In the genomic region with DNA sequence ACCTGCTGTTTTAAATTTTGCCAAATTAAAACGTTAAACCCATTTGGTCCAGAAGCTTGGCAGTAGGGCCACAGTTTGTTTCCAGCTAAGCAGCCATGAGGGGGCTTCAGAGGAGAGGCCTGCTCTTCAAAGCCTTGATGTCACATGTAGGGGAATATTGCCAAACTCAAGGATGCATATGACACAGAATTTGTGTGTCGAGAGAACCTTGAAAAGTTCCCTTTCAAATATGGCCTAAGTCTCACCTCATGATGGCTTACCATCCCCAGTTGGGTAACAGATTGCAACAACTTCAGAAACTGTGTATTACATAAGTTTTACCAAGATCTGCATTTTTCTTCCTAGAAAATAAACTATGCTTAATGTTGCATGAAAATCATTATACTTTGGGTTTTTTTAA, we compare ENCODE assay signal across 21 mouse cellular contexts. TPM values are rescaled to one million over a fixed set of nuclear protein-coding genes. Genes with fewer than 3 reads are reported as not detected.
"Had no signal": no experiment of that assay in that cellular context is flagged by ENCODE, and none has a peak within 500 bp of the region (broad histone marks: within the 10 kb centered on the region; RNA-seq: fewer than 3 reads in every experiment).

No protein-coding gene starts in this region.

- H3K27ac ChIP-seq: limb, embryonic 10.5 days; limb, embryonic 13.5 days; liver, embryonic 14.5 days; midbrain, embryonic 10.5 days; midbrain, embryonic 13.5 days; neural tube, embryonic 12.5 days; neural tube, embryonic 15.5 days; stomach, embryonic 15.5 days had no signal

- H3K36me3 ChIP-seq: limb, embryonic 10.5 days; limb, embryonic 13.5 days; midbrain, embryonic 10.5 days; midbrain, embryonic 13.5 days; neural tube, embryonic 12.5 days; neural tube, embryonic 15.5 days; stomach, embryonic 15.5 days had no signal

- H3K4me2 ChIP-seq: limb, embryonic 13.5 days; midbrain, embryonic 13.5 days; neural tube, embryonic 12.5 days; neural tube, embryonic 15.5 days; stomach, embryonic 15.5 days had no signal

- H3K9ac ChIP-seq: limb, embryonic 13.5 days; liver, embryonic 14.5 days; midbrain, embryonic 13.5 days; neural tube, embryonic 12.5 days; neural tube, embryonic 15.5 days; stomach, embryonic 15.5 days had no signal

- H3K4me1 ChIP-seq: limb, embryonic 10.5 days; limb, embryonic 13.5 days; megakaryocyte, embryonic 14.5 days; midbrain, embryonic 10.5 days; midbrain, embryonic 13.5 days; neural tube, embryonic 12.5 days; neural tube, embryonic 15.5 days; stomach, embryonic 15.5 days had no signal

- DNase-seq: kidney, adult 18-20 months; kidney, adult 9 months; kidney, postnatal 14 days; kidney, postnatal 4 days; lung, adult 2 months; lung, postnatal 14 days; lung, postnatal 4 days; right cerebral cortex, postnatal 25 days; spleen, adult 18-20 months had no signal

- H3K4me3 ChIP-seq: limb, embryonic 10.5 days; limb, embryonic 13.5 days; megakaryocyte, embryonic 14.5 days; midbrain, embryonic 10.5 days; midbrain, embryonic 13.5 days; neural tube, embryonic 12.5 days; neural tube, embryonic 15.5 days; stomach, embryonic 15.5 days had no signal

- H3K9me3 ChIP-seq: limb, embryonic 10.5 days; limb, embryonic 13.5 days; megakaryocyte, embryonic 14.5 days; midbrain, embryonic 10.5 days; midbrain, embryonic 13.5 days; neural tube, embryonic 12.5 days; neural tube, embryonic 15.5 days; stomach, embryonic 15.5 days had no signal

- H3K27me3 ChIP-seq: limb, embryonic 13.5 days; midbrain, embryonic 13.5 days; neural tube, embryonic 12.5 days; neural tube, embryonic 15.5 days; stomach, embryonic 15.5 days had no signal

- ATAC-seq: intestine, embryonic 16.5 days; midbrain, embryonic 13.5 days; midbrain, embryonic 16.5 days had no signal

RNA-seq across cellular contexts. Expression of a gene that starts 8.2 kb away (rescaled TPM):
- total RNA-seq: left cerebral cortex, adult 18-20 months had no signal
- polyA plus RNA-seq: midbrain, embryonic 10.5 days; midbrain, embryonic 13.5 days; neural tube, embryonic 12.5 days had no signal
